Mouse (Mus musculus): ENCODE measurements around the gene Acsf3. TPM values are rescaled to one million over a fixed set of nuclear protein-coding genes. Genes with fewer than 3 reads are reported as not detected.

Gene Acsf3
- polyA plus RNA-seq, 1 experiment from 2014 or later, result 17.5 TPM

GRCm38 (mm10) chr8:122737886-122738285, 37.4 kb upstream of the Acsf3 start:
- Histone ChIP-seq H3K36me3 (ENCODE audit: control insufficient read depth, insufficient read depth, low read length) (no peaks in the 10 kb centered on the region), H3K27ac (ENCODE audit: low read depth, low read length) (no peak overlapping the region), H3K4me2 (no peak overlapping the region), H3K27me3 (ENCODE audit: control insufficient read depth, insufficient read depth, low read length) (peaks cover 46% of the 10 kb centered on the region), H3K9ac (ENCODE audit: low read depth, low read length) (no peak overlapping the region), H3K9me3 (replicated peaks; ENCODE audit: control insufficient read depth, low read length) (no peaks in the 10 kb centered on the region), H3K4me1 (ENCODE audit: control insufficient read depth, insufficient read depth, low read length) (peaks cover 33% of the 10 kb centered on the region), H3K4me3 (ENCODE audit: low read depth, low read length) (no peak overlapping the region)
- ATAC-seq (replicated peaks; ENCODE audit: insufficient number of reproducible peaks, low FRiP score, low TSS enrichment), result no peak
- WGBS (ENCODE audit: insufficient replicate concordance), result 87% methylated on average over 6 of the region's 6 CpGs

- WGBS (ENCODE audit: insufficient replicate concordance), result 28% methylated on average over 11 of the region's 11 CpGs
- Histone ChIP-seq H3K9ac (ENCODE audit: low read depth, low read length) (no peak overlapping the region), H3K4me1 (ENCODE audit: control insufficient read depth, insufficient read depth, low read length) (peaks cover 33% of the 10 kb centered on the region), H3K9me3 (replicated peaks; ENCODE audit: control insufficient read depth, low read length) (no peaks in the 10 kb centered on the region), H3K27ac (ENCODE audit: low read depth, low read length) (no peak overlapping the region), H3K4me2 (no peak overlapping the region), H3K27me3 (ENCODE audit: control insufficient read depth, insufficient read depth, low read length) (peaks cover 55% of the 10 kb centered on the region), H3K36me3 (ENCODE audit: control insufficient read depth, insufficient read depth, low read length) (no peaks in the 10 kb centered on the region), H3K4me3 (ENCODE audit: low read depth, low read length) (no peak overlapping the region)
- no peak for ATAC-seq (replicated peaks; ENCODE audit: insufficient number of reproducible peaks, low FRiP score, low TSS enrichment)
Observed at GRCm38 (mm10) chr8:122739102-122739725, 36.1 kb upstream of the Acsf3 start.

- no peak overlapping the region for H3K9ac ChIP-seq (ENCODE audit: low read depth, low read length)
- 24% methylated on average over 19 of the region's 19 CpGs for WGBS (ENCODE audit: insufficient replicate concordance)
- H3K4me2 ChIP-seq, result no peak overlapping the region
- H3K4me1 ChIP-seq (ENCODE audit: control insufficient read depth, insufficient read depth, low read length), result peaks cover 6% of the 10 kb centered on the region; the same call in 1 of the 2 replicates
- H3K27ac ChIP-seq (ENCODE audit: low read depth, low read length), result no peak overlapping the region
- H3K27me3 ChIP-seq (ENCODE audit: control insufficient read depth, insufficient read depth, low read length), result peaks cover 80% of the 10 kb centered on the region
- H3K36me3 ChIP-seq (ENCODE audit: control insufficient read depth, insufficient read depth, low read length), result no peaks in the 10 kb centered on the region
- H3K9me3 ChIP-seq (replicated peaks; ENCODE audit: control insufficient read depth, low read length), result no peaks in the 10 kb centered on the region
- no peak for ATAC-seq (replicated peaks; ENCODE audit: insufficient number of reproducible peaks, low FRiP score, low TSS enrichment)
- H3K4me3 ChIP-seq (ENCODE audit: low read depth, low read length), result no peak overlapping the region
Observed at GRCm38 (mm10) chr8:122742471-122742870, 32.8 kb upstream of the Acsf3 start.

GRCm38 (mm10) chr8:122745022-122745749, 30.1 kb upstream of the Acsf3 start:
- Histone ChIP-seq H3K9ac (ENCODE audit: low read depth, low read length) (no peak overlapping the region), H3K4me3 (ENCODE audit: low read depth, low read length) (no peak overlapping the region), H3K4me1 (ENCODE audit: control insufficient read depth, insufficient read depth, low read length) (no peaks in the 10 kb centered on the region), H3K4me2 (no peak overlapping the region), H3K36me3 (ENCODE audit: control insufficient read depth, insufficient read depth, low read length) (no peaks in the 10 kb centered on the region), H3K9me3 (replicated peaks; ENCODE audit: control insufficient read depth, low read length) (no peaks in the 10 kb centered on the region), H3K27me3 (ENCODE audit: control insufficient read depth, insufficient read depth, low read length) (peaks cover 72% of the 10 kb centered on the region), H3K27ac (ENCODE audit: low read depth, low read length) (no peak overlapping the region)
- WGBS (ENCODE audit: insufficient replicate concordance), result 29% methylated on average over 17 of the region's 17 CpGs
- no peak for ATAC-seq (replicated peaks; ENCODE audit: insufficient number of reproducible peaks, low FRiP score, low TSS enrichment)

- no peak for ATAC-seq (replicated peaks; ENCODE audit: insufficient number of reproducible peaks, low FRiP score, low TSS enrichment)
- Histone ChIP-seq H3K4me2 (no peak overlapping the region; the same call in 1 of the 2 replicates), H3K36me3 (ENCODE audit: control insufficient read depth, insufficient read depth, low read length) (no peaks in the 10 kb centered on the region)
Observed at GRCm38 (mm10) chr8:122745750-122746275, 29.5 kb upstream of the Acsf3 start.

GRCm38 (mm10) chr8:122746439-122746838, 28.8 kb upstream of the Acsf3 start:
- no peak overlapping the region for H3K4me2 ChIP-seq
- no peaks in the 10 kb centered on the region for H3K4me1 ChIP-seq (ENCODE audit: control insufficient read depth, insufficient read depth, low read length)
- peaks cover 59% of the 10 kb centered on the region for H3K27me3 ChIP-seq (ENCODE audit: control insufficient read depth, insufficient read depth, low read length)
- ATAC-seq (replicated peaks; ENCODE audit: insufficient number of reproducible peaks, low FRiP score, low TSS enrichment), result no peak
- H3K9me3 ChIP-seq (replicated peaks; ENCODE audit: control insufficient read depth, low read length), result no peaks in the 10 kb centered on the region
- no peak overlapping the region for H3K4me3 ChIP-seq (ENCODE audit: low read depth, low read length)
- H3K36me3 ChIP-seq (ENCODE audit: control insufficient read depth, insufficient read depth, low read length), result no peaks in the 10 kb centered on the region
- no peak overlapping the region for H3K27ac ChIP-seq (ENCODE audit: low read depth, low read length)
- WGBS (ENCODE audit: insufficient replicate concordance), result 47% methylated on average over 7 of the region's 7 CpGs
- no peak overlapping the region for H3K9ac ChIP-seq (ENCODE audit: low read depth, low read length)

More at GRCm38 (mm10) chr8:122745750-122746275, 29.5 kb upstream of the Acsf3 start:
- WGBS (ENCODE audit: insufficient replicate concordance), result 18% methylated on average over 16 of the region's 16 CpGs
- no peak overlapping the region for H3K9ac ChIP-seq (ENCODE audit: low read depth, low read length)
- no peaks in the 10 kb centered on the region for H3K4me1 ChIP-seq (ENCODE audit: control insufficient read depth, insufficient read depth, low read length)
- H3K27me3 ChIP-seq (ENCODE audit: control insufficient read depth, insufficient read depth, low read length), result peaks cover 65% of the 10 kb centered on the region
- no peak overlapping the region for H3K4me3 ChIP-seq (ENCODE audit: low read depth, low read length)
- H3K9me3 ChIP-seq (replicated peaks; ENCODE audit: control insufficient read depth, low read length), result no peaks in the 10 kb centered on the region
- no peak overlapping the region for H3K27ac ChIP-seq (ENCODE audit: low read depth, low read length)

GRCm38 (mm10) chr8:122747825-122748224, 27.5 kb upstream of the Acsf3 start:
- no peak overlapping the region for H3K9ac ChIP-seq (ENCODE audit: low read depth, low read length)
- H3K27ac ChIP-seq (ENCODE audit: low read depth, low read length), result no peak overlapping the region
- H3K4me1 ChIP-seq (ENCODE audit: control insufficient read depth, insufficient read depth, low read length), result no peaks in the 10 kb centered on the region
- H3K27me3 ChIP-seq (ENCODE audit: control insufficient read depth, insufficient read depth, low read length), result peaks cover 47% of the 10 kb centered on the region
- H3K4me2 ChIP-seq, result no peak overlapping the region
- WGBS (ENCODE audit: insufficient replicate concordance), result 93% methylated on average over 1 of the region's 1 CpGs
- no peak overlapping the region for H3K4me3 ChIP-seq (ENCODE audit: low read depth, low read length)
- no peaks in the 10 kb centered on the region for H3K36me3 ChIP-seq (ENCODE audit: control insufficient read depth, insufficient read depth, low read length)
- ATAC-seq (replicated peaks; ENCODE audit: insufficient number of reproducible peaks, low FRiP score, low TSS enrichment), result no peak
- H3K9me3 ChIP-seq (replicated peaks; ENCODE audit: control insufficient read depth, low read length), result no peaks in the 10 kb centered on the region

GRCm38 (mm10) chr8:122749333-122749958, 25.8 kb upstream of the Acsf3 start:
- Histone ChIP-seq H3K4me3 (ENCODE audit: low read depth, low read length) (no peak overlapping the region), H3K9me3 (replicated peaks; ENCODE audit: control insufficient read depth, low read length) (no peaks in the 10 kb centered on the region), H3K4me1 (ENCODE audit: control insufficient read depth, insufficient read depth, low read length) (no peaks in the 10 kb centered on the region), H3K27me3 (ENCODE audit: control insufficient read depth, insufficient read depth, low read length) (peaks cover 32% of the 10 kb centered on the region), H3K36me3 (ENCODE audit: control insufficient read depth, insufficient read depth, low read length) (no peaks in the 10 kb centered on the region), H3K27ac (ENCODE audit: low read depth, low read length) (no peak overlapping the region), H3K9ac (ENCODE audit: low read depth, low read length) (no peak overlapping the region), H3K4me2 (no peak overlapping the region)
- ATAC-seq (replicated peaks; ENCODE audit: insufficient number of reproducible peaks, low FRiP score, low TSS enrichment), result no peak
- WGBS (ENCODE audit: insufficient replicate concordance), result 52% methylated on average over 6 of the region's 6 CpGs
